Mouse (Mus musculus) lung, adult 2 months (tissue): Measurements from ENCODE around the gene Cyp27b1.

ENCODE experiments used
- CTCF ChIP-seq: fragments of 200-500 bp; IDR thresholded peaks from 2 replicates; pipeline ENCODE4 v1.5.1; 2011; ENCODE audit warnings: mild to moderate bottlenecking, low read length, control low read depth; ENCODE audit not compliant: insufficient read depth
- POLR2A ChIP-seq: fragments of 200-500 bp; IDR thresholded peaks from 2 replicates; pipeline ENCODE4 v1.6.1; 2011; ENCODE audit warnings: low read depth, mild to moderate bottlenecking, control low read depth, low read length, borderline replicate concordance; ENCODE audit errors: extremely low read depth

DNA sequence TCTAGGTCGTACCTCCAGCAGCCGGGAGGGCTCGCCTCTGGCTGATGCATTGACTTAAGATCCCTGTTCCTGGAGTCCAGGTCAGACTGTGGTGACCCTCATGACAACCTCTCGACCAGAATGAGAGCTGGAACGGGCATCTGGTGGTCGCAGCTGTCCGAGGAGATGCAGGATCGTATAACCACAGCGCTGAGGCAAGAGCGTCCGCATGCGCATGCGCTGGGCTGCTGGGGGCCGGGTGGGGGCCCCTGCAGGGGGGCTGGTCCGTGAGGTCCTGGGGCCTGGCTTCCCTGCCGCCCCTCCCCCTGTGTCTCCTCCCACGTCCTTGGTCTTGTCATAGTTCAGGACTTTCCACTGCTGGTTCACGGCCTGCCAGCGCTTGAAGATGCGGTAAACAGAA lies 8.4 kb downstream of the Cyp27b1 start:
- TF ChIP-seq CTCF (no peak), POLR2A (no peak)
